Mouse (Mus musculus) layer of hippocampus, adult 8-10 months (tissue): Measurements from ENCODE around the gene Syn3. TPM values are rescaled to one million over a fixed set of nuclear protein-coding genes. Genes with fewer than 3 reads are reported as not detected.
"Not testable (repeated sequence)": the region's sequence is repeated elsewhere in the genome, so short reads cannot be mapped to it uniquely, and the experiment has no call there.

Source experiments
- DNase-seq, 2 experiments: peaks; one replicate each; pipeline ENCODE4 v3.0.0; 2022; ENCODE audit warnings: low spot score in 2 of 2
- total RNA-seq, 4 experiments: library from RNA; stranded (reverse); gene quantifications; 2 replicates each; pipeline ENCODE4 v1.2.4; 2022

The Syn3 gene
- total RNA-seq, 4 experiments from 2014 or later: 18.9 to 21.7 (median 19.6) TPM

DNA sequence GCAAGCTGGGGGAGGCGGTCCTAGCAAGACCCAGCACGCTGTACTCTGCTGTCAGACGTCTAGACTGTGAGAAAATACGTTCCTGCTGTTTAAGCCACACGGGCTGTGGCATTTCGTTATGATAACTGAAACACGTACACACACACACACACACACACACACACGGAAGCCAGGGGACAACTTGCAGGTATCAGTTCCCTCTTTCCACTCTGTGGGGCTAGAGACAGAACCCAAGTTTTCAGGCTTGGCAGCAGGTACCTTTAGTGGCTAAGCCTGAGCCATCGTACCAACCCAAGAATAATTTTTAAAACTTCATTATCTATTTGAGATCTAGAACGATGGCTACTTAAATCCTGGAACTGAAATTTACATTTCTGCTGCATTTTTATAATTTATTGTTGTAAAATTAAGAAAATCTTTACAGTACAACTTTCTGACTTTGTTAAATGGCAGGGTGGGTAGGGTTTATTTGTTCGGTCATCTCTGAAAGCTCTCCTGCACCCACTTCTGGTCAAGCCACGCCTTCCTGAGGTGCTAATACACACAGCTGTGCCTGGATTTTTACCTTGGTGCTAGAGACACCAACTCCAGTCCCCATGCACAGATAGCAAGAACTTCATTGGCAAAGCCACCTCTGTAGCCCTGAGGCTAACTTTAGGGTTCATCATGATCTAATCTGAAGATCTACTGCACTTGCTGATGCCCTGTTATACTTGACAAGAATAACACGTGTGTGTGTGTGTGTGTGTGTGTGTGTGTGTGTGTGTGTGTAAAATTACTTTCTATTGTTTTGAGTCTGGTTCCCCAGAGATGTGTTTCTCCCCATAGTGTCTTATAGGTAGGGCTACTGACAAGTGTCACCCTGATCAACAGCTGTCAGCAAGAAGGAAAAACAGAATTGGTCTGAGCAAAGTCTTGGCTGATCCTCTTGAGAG lies 29.8 kb downstream of the Syn3 start:
- no peak for DNase-seq

DNA sequence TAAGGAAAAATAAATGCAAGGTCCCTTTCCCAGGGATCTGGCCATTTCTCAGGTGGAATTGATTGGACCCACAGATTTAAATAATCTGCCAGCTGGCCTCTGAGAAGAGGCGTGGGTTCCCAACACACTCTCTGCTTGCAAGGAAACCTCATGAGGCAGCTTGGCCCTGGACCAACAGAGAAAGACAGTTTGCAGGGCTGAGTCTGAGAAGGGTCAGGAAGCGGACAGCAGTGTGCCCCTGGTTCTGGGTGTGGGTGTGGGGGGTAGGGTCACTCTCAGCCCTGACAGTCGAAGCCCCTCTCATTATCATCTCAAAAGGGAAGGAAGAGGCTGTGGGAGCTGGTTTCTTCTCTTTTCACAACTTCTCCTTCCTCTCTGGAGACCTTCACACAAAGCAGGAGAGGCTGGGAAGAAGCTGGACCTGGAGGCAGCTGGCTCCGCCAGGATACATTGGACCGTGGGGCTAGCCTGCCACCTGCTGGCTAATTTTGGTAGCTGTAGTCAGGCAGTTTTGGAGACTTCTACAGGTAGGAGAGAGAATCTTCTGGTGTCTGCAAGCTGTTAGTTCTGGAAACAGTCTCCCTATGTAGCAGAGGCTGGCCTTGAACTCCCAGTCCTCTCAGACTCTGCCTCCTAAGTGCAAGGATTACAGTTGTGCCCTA lies 35.0 kb downstream of the Syn3 start:
- DNase-seq: peak; percentile 60 to 86

DNA sequence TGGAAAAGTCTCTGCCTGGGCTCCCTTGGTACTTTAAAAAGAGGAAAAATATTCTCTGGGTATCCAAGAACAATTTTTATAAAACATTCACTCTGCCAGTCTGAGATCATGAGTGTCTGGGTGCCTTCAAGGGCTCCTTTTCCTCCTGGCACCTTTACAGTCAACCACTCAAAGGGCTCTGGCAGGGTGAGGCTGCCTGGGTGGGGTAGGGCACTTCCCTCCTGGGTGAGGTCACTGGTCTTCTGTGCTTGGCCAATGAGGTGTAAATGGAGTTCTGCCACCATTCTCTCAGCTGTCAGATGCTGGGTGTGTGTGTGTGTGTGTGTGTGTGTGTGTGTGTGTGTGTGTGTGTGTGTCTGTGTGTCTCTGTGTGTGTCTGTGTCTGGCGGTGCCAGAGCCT lies 39.1 kb downstream of the Syn3 start:
- DNase-seq: no peak

DNA sequence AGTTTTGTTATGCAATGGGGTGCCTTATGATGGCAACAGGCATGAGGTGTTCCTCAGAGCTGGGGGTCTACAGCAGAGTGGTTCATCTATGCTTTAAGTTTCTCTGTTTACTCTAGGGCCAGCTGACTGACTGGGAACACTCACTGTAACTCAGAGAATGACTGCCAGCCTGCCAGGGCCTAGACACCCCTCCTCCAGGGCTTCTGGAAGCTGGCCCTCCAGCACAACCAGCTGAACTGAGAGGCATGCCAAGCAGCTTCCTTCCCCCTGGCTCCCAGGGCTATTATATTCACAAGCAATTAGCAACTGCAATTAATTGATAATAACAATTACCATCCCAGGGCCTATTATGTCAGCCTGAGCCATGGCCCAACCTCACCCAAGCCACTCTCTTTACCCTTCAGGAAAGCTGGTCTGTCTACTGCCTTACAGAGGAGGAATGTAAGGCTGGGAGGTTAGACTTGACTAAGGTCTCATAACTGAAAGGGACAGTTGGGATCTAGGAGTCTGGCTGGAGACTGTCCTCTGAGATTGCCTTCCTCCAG lies 41.0 kb downstream of the Syn3 start:
- peak; percentile 60 to 68 for DNase-seq

DNA sequence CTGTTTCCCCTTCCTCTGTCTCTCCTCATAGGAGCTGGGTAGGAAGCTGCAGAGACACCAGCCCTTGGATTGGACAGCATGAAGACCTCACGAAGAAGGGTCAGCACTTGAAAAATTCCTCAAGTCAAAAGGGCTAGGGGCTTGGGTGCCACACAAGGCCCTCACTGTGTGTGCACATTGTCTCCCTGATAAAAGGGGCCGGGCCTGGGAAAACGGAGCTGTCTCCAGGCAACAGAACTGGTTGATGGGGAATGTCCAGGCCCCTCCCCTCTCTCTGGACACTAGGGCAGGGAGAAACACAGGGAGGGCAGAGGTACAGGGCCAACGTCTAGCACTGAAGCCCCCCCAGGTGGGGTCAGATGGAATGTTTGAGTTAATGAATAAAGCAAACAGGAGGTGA lies 41.5 kb downstream of the Syn3 start:
- peak in 1 of 2 experiments; percentile 53 for DNase-seq

DNA sequence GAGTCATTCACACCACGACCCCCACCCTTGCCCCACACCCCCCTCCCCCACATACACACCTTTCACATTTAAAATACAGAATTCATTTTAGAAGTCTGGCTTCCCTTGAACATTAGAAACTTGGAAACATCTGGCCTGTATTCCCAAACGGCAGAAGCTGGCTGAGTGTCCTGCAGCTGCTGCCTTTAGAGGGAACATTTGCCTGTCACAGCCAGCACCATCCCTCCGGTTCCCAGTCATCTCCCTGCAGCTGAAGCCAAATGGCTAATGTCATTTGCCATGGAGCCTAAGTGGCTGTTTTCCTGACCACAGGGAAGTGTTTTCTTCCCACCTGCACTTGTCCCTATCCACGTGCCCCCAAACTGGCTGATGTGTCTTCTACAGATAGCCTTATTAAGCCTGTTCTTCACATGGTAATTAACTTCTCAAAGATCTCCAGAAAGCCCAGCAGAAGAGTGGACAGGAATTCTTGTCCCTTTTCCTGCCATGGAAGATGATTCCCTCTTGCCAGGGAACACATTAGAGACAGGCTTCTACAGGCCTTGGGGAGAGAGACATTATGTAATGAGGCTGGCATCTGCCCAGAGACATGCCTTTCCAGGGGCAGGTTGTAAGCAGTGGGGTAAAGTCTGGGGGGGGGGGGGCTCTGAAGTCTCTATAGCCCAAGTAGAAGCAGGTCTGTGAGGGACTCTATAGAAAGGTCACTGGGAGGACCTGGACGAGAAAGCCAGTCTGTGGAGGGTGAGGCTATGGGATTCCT lies 43.2 kb downstream of the Syn3 start:
- DNase-seq: no peak

DNA sequence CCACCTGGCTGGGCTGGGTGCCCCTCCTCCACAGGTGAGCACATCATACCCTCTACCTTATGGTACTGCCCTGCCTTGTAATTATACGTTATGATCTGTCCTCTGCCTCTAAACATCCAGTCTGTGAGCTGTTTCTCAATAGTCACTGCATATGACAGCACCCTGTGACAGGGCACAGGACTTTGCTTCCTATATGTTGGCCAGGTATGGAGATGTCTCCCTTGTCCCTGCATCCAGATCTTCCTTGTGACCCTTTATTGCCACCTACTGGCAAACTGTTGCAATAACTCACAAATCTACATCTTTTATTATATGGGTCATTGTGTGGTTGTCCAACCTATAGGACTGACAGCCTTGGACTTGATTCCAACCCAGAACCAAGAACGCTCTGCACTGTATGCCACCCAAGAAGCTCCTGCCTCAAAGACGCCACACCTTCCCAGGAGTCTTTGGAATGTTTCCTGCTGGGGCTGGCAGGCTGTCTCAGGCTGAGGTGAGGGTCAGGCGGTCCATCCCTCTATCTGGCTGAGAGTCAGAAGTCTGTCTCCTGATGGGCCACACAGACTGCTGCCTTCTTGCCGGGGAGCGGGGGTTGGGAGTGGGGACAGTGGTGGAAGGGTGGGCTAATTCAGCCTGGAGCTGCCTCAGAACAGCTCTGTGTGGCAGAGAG lies 46.2 kb downstream of the Syn3 start:
- DNase-seq: peak in 1 of 2 experiments; percentile 9

DNA sequence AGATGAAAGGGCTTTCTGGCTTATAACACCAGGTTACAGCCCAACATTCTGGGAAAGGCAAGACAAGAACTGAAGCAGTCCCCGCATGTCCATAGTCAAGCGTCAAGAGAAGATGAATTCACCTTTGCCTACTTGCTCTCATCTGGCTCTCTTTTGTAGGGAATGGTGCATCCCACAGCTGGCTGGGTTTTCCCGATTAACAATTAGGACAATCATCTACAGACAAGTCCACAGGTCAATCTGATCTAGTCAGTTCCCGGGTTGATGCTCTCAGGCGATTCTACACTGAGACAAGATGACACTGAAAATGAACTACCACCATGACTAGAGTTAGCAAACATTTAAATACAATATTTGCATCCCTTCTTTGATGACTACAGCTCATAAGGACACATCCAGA lies 47.4 kb downstream of the Syn3 start:
- DNase-seq: no peak

DNA sequence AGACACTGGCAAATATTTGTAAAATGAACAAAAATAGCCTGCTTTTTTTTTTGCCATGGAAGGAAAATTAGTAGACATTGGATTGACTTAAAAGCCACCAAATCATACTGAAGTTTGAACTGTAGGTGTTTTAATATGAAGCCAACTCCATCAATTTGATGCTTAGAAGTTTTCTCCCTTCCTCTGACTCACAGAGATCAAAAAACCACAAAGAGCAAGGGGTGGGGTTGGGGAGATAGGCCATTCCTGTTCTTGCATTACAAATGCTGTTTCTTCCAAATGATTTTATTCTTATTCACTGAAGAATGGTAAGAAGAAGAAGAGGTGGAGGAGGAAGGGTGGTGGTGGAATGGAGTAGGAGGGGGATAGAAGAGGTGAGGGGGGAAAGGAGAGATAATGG lies 52.0 kb downstream of the Syn3 start:
- DNase-seq: no peak

DNA sequence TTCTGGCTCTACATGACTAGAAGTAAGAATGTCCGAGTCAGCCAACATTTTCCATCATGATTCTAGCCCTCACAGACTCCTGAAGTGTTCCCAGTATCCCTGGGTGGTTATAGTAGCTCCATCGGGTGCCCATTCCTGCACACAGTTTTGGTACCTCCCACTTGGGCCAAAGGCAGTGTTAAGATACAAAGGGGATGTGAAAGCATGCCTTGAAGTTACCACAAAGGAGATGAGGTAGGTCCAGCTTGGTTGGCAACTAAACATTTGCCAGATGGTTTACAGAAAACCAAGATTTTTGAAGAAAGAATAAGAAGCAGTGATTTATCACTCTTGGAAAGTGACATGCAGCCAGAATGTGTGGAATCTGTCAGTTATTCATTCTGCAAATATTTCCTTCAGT lies 53.5 kb downstream of the Syn3 start:
- DNase-seq: no peak

DNA sequence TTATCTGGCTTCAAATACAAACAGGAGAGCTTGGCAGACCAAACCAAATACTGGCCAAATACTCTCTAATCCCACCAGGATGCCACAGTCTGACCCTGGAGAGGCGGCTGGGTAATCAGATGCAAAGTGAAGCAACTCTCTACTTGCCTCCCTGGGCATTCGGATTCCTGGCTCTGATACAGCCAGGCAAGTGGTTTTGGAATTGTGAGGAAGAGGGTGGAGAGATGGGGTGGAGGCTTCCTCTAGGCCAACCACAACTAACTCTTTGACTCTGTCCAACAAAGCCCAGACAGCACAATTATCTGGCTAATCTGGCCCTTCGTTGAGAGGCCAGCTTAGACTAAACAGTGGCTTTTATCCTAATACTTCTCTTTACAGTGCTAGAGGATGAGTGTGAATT lies 54.0 kb downstream of the Syn3 start:
- DNase-seq: no peak

DNA sequence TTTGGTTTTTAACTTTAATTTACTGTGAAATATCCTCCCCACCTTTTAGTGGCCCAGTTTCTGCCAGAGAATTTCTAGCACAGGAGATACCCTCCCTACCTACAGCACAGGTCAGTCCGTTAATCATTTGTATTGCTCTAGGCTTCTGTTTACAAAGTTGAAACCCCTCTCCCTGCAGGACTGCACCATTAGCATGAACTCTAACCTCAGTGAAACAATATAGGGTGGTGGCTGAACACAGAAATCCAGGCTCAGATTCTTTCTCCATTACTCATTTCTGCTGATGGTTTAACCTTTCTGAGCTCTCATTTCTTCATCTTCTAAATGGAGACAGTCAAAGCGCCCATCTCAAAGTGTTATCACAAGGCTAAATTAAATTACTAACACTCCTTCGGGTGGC lies 56.9 kb downstream of the Syn3 start:
- no peak for DNase-seq

DNA sequence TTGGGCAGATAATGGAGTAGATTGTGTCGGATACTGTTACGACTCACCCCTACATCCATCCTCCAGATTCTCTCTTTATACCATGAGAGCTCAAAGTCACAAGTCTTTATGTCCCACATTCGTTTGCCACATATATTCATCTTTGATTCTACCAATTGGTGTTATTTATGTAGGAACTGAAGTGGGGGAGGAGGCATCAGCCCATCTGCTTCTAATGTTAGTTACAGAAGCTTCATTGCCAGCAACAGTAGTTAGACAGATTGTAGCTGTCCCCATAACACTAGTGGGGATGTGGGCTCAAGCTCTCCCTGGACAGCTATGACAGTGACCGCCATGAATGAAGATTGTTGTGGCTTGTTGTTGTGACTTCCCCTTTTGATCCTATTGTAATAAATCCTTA lies 59.1 kb downstream of the Syn3 start:
- DNase-seq: no peak

DNA sequence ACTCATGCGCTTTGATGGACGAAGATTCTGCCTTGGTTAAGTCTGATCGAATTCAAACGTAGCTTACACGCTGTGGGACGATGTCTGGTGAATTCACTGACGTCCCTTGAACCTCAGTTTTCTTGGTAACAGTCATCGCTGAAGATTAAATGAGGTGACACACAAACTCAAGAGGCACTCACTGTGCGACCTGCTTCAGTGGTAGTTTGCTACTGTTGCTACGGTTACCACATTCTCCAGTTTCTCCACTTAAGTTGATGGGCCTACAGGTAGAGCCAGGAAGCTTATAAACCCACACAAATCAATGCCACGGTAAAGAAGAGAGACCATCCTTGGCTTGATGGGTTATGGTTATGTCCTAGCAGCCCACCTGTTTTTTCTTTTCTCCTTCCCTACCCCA lies 61.4 kb downstream of the Syn3 start:
- no peak for DNase-seq

DNA sequence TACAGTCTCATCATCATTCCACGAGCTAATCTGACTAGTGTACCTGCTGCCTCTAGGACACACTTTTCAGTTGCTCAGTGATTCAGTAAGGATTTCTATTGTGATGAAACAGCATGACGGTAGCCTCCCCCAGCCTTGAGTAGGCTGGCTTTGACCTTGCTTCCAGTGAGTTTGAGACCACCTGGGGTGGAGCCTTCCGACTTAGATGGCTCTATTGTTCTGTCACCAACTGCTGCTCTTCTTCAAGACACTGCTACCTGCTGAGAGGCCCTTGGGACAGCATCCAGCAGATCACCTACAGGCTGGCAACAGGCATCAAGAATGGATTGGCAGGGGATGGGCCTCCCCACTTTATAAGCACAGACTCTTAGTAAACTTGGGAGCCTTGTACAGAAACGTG lies 63.7 kb downstream of the Syn3 start:
- not testable (repeated sequence) for DNase-seq

DNA sequence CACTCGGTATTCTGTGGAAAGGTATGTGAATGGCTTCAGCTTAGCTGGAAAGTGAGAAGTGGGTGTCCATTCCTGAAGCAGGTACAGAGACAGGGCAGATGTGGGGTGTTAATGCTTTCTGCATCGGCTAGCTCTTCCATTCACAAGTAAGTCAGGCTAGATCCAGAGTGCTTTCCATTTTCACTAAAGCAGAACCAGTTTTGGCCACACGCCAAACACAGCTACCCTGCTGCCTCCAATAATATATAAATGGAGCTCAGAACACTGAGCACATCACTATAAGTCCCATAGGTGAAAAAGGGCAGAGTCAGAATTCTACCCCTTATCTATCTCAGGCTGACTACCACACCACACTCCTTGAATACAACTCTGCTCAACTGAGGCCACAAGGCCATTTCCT lies 69.0 kb downstream of the Syn3 start:
- DNase-seq: no peak

DNA sequence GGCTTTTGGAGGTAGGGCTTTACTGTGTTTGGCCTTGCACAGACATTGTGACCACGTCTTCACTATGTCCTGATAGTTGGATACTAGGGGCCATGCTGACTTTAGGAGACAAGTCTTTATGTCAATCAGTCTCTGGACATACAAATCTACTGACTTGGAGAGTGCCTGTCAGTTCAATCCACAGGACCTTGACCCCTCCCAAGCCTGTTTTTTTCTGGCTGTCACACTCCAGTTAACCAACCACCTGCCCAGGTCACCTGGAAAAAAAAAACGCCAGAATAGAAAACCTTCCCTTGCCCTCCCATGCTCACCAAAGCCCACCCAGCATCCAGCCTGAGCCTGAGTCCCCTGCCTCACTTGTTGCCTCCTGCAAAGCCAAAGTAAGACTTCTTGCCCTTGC lies 70.7 kb downstream of the Syn3 start:
- DNase-seq: no peak

DNA sequence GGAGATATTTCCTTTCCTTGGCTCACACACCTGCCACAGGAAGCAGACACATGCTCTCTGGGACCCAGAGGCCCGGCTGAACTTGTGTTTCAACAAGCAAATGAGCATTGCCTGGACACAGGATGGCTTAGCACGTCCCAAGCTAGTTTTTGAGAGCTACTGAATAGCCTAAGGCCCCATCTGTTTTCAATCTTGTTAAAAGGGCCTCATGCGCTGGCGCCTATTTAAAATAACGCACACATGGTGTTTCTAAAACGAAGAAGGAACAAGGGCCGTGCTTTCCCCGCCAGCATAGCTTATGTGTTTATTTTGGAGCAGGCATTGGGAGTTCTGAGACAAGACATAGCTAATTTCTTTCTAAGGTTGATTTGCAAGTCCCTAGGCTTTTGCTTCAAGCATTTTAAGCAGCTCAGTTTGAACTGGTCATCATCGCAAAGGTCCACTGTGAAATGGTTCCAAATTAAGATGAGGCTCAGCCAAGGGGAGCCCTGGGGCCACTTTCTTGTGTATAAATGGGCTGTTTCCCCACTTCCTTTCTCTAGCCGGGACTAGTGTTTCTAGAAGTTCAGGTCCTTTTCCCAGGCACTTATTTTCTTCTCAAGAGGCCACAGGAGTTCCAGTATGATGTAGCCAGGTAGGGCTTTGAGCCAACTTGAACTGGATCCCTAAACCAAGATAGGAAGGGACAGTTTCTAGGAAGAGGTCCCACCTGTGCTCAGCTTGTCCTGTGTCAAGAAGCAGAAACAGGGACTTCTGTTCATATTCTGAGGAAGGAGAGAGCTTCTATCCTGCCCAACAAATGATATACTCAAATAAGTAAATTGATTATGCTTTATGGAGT lies 72.8 kb downstream of the Syn3 start:
- DNase-seq: peak; percentile 27 to 37

DNA sequence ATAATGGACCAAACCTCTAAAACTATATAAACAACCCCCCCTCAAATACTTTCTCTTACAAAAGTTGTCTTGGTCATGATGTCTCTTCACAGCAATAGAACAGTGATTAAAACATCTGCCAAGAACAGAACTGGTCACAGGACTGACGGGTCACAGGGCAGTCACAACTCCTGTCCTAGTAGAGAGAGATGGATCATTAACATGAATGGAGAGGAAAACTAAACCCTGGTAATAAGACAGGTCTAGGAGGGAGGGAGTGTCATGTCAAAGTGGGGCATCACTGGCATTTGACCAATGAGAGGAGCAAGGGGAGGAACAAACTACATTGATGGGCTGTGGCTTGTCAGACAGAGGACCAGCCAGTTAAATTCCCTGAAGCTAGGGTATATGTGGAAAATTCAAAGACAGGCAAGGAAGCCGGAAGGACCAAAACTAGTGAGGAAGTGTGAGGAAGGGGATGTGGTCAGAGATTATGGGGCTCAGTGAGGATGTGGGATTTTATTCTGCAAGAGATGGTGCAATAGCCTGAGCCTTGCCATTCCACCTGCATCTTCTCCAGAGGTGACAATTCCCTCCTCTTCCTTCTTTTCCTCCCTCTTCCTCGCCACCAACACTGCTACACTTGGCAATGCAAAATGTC lies 76.8 kb downstream of the Syn3 start:
- DNase-seq: no peak

DNA sequence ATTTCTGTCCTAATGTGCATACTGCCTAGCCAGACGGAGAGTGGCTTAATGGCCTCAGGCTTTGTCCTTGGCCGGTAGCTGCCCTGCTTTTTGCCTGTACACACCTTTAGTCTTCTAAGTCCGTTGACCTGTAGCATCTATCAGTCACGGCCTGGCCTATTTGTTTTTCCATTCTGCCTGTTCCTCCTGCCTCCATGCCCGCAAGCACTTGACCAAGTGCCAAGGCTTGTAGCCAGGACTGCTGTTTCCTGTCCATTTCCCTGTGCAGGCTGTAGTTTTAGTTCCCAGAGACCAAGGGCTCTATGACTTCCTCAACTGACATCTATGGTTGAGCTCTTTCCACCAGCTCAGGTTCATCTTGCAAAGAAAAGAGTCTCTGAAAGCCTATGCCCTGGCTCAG lies 79.8 kb downstream of the Syn3 start:
- no peak for DNase-seq
